Mouse (Mus musculus) megakaryocyte-erythroid progenitor cell, adult 5 weeks (primary cell): ENCODE measurements around the gene Arl9. TPM values are rescaled to one million over a fixed set of nuclear protein-coding genes. Genes with fewer than 3 reads are reported as not detected.

Experiments used
- polyA plus RNA-seq: library from polyadenylated mRNA; stranded (reverse); fragments of >175 nt; gene quantifications from 2 replicates; pipeline ENCODE4 v1.2.3, GENCODE M21; 2012

Arl9 gene
- not detected in 2 replicates for polyA plus RNA-seq

GRCm38 (mm10) chr5:77004051-77004821 lies at the start of gene Arl9:
TSS of gene Arl9 (plus strand) at chr5:77004055.

GRCm38 (mm10) chr5:76974554-76975285 lies 29.1 kb upstream of the Arl9 start, which contains the start of gene Srp72:
TSS of gene Srp72 (plus strand) at chr5:76974683.

GRCm38 (mm10) chr5:77015544-77016482 lies 12.0 kb downstream of the Arl9 start, which contains the start of gene Thegl:
TSS of gene Thegl (plus strand) at chr5:77016023.

Other genes starting within 250 kb of the Arl9 start
- gene Aasdh, start 98.5 kb upstream of the Arl9 start, polyA plus RNA-seq: 1.8 and 2.5 TPM in 2 replicates
- gene Paics, start 52.7 kb upstream of the Arl9 start, polyA plus RNA-seq: 19.0 and 19.6 TPM in 2 replicates
- gene Ppat, start 52.5 kb upstream of the Arl9 start, polyA plus RNA-seq: 18.1 and 21.9 TPM in 2 replicates
- gene Srp72, start 29.4 kb upstream of the Arl9 start, polyA plus RNA-seq: 66.2 and 66.3 TPM in 2 replicates
- gene Thegl, start 12.0 kb downstream of the Arl9 start, polyA plus RNA-seq: 0.21 and 0.39 TPM in 2 replicates
- 4.0 and 6.8 TPM in 2 replicates for gene Hopx, start 111.1 kb downstream of the Arl9 start, polyA plus RNA-seq
- not detected in 2 replicates for gene Spink2, start 207.4 kb downstream of the Arl9 start, polyA plus RNA-seq